Mouse (Mus musculus) common myeloid progenitor, adult 5-6 weeks (primary cell): ENCODE measurements at regions not wholly inside any gene's neighbourhood (a gene's known extent, or its start where the extent isn't known, plus 50 kb on each side); places are given as distances from the start of the nearest gene placed in this dataset.

ENCODE experiments used
- ATAC-seq: replicated peaks from 2 replicates; pipeline ENCODE4 v1.8.0; 2016; ENCODE audit warnings: low read depth, mild to moderate bottlenecking, moderate TSS enrichment, inconsistent platforms; ENCODE audit not compliant: poor library complexity, severe bottlenecking

DNA sequence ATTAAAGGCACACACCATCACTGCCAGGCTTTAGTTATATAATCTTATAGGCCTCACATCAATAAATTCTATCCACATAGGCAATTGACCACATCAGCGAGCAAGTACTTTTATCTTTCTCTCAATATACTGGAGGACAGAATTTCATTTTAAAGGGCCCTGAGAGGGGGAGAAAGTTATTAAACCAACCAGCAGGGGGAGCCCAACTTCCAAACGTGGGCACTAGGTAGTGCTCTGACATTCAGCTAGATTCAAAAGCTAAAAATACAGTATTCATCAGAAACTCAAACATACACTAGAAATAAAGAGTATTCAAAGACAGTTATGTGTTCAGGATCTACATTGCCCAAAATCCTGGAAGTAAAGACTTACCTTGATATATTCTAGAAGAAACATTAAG, 595.7 kb downstream of the Gm19410 start:
- ATAC-seq, result peak; percentile 85

DNA sequence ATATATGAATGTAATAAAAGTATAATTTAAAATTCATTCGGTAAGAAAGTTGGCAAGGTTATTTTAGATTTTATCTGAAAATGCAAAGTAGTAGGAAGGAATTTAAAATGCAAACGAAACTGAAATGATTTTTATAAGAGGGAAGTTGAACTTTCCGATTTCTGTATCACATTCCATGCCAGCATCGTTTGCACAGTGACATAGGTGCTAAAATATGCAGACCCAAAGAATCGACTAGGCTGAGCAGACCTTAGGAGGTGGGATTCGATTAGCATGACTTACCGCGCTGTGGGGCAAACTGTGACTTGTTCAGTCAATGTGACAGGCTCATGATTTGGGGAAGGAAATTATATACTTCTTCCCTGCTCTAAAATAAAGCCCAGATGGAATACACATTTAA, 596.2 kb downstream of the Gm19410 start:
- ATAC-seq, result no peak

DNA sequence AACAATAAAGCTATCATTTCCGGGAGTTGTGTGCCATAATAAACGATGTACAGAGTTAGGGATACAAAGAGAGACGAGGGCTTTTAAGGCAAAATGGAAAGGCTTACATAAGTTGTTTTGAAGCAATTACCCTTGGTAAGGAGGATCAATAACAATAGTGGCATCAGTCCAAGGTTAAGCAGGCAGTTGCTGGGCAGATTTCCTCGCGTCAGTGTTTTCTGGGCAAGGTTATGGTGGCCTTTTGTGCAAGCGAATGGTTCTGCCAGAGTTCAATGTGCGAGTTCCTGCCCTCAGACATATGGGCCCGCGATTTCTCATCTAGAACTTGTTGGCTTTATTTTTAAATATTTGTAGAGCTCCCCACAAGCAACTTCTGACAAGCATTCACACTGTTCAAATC, 597.7 kb downstream of the Gm19410 start:
- no peak for ATAC-seq

DNA sequence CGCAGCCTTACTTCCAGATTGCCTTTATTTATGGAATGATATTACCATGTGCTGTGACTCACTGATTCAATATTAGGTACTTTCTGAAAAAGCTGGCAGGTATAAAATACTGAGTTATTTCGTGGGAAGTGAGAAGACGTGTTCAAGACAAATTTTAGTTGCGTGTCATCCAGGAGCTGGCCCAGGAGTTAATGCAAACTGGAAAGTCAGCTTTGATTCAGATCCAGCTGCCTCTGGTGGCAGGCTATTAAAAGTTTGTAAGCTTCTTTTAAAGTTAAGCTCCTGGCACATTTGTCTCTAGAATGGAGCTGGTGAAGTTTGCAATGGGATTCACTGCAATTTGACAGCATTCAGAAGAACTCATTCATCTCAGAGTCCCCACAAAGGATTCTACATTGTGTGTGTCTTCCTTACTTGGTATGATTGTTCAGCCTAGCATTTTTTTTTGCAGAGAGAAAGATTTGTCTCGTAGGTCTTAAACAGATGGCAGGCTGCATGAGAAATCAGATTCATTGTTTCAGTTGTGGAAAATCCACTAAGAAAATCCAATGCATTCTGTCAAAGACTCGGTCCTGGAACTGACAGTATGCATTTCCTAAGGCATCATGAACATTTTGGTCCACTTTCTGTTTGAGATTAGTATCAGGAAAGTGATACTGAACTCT, 599.1 kb downstream of the Gm19410 start:
- ATAC-seq, result no peak

DNA sequence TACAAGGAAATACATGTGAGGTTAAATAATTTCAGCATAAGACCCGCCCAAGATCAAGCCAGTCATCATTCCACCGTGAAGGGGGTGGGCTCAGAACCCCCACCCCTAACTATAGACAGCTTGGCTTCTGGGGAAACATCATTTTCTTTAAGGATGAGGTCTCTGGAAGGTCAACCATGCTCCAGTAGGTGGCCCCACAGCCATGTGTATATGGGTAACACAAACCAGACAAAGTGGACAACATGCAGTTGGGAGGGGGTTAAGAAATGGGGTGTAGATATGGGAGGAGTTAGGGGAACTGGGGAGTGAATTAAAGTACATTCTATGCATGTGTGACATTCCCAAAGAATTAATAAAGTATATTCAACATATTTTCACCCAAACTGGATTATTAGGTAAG, 600.4 kb downstream of the Gm19410 start:
- no peak for ATAC-seq

DNA sequence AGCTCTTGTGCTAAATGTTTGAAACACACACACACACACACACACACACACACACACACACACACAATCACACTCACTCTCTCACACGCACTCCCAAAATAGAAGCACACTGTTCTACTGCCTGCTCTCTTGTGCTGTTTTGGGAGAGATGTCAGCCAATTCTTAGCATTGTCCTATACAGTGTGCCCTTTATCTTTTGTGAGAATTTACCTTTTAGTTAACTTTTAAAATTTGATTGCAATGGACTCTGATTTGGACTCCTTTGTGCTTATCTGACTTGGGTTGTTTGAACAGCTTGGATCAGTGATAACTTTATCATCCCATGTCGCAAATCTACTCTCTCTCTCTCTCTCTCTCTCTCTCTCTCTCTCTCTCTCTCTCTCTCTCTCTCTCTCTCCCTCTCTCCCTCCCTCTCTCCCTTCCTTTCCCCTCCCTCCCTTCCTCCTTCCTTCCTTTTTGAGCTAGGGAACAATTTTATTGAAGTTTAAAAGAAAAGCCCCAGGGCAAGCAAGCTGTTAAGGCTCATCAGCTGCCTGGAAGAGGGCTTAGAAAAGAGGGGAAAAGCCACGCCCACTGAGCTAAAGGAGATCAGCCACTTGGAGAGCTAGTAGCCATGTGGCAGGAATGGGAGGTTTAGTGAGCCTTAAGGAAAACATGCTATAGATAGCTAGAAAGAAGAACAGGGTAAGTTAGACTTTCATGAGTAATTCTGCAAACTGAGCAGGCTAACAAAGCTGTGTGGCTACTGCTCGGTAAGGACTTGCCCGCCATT, 611.2 kb downstream of the Gm19410 start:
- ATAC-seq, result no peak

DNA sequence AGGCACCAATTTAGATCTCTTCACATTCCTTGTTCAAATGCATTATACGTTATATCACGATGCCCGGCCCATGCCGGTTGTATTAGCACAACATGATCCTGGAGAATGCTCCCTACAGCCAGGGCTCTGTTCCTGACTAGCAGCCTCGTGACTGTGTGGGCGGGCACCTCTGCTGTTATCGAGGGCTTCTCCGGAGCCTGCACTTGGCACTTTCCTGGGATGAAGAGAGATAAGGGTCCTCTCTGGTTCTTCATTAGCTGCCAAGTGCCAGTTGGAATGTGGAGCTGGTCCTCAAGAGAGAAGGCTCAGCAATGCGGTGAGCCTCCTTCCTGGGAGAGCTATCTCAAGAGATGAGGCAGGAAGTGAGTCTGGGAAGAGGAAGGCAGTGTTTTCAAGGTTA, 598.9 kb upstream of the AI429214 start:
- ATAC-seq, result no peak

DNA sequence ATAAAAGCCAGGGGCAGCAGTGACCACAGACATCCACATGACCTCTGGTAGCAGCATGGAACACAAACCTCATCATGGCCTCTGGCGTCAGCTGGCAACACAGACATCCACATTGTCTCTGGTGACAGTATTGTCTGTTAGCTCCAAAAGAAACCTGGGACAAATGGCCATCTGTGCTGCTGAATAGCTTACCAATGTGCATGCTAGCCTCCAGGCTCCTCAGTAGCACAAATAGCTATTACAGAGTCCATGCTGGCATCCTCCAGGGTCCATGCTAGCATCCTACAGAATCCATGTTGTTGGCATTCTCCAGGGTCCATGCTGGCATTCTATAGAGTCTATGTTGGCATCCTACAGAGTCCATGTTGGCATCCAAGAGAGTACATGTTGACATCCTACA, 596.9 kb upstream of the AI429214 start:
- ATAC-seq, result no peak

DNA sequence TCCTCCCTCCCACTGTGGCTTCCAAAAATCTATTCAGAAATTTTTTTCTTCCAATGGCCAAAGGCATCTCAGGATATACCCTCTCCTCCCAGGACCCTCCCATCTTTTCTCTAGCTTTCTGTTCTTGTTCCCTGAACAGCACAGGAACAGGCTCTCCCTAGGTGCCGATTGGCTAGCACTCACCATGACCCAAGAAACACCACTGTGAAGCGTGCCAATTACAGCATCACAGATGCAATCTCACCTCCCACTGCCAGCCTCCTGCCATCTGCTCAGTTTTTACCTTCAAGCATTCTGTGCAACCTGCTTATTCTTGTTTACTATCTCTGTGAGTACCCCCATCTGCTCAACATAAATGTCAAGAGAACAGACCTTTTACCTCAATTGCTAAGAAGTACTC, 586.7 kb upstream of the AI429214 start:
- ATAC-seq, result no peak
